In the genomic region with DNA sequence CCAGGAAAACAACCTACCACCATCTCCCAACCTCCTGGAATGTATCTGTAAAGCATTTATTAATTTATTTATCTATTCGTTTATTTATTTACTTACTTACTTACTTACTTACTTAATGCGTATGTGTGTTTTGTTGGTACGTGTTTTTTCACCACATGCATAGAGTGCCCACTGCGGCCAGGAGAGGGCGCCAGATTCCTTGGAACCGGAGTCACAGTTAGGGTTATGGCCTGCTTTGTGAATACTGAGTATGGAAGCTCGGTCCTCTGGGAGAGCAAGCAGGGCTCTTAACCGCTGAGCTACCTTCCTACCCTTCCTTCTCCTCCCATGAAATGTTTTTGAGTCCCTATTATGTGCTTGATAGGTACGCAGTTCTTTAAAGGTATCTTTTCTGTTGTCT, we compare ENCODE assay signal across 8 mouse cellular contexts. TPM values are rescaled to one million over a fixed set of nuclear protein-coding genes. Genes with fewer than 3 reads are reported as not detected.
A peak's percentile ranks its signal among the peaks of the same experiment; 100 is the strongest.
DNase-seq lines count a peak whose midpoint lies in the region; ATAC-seq and TF ChIP-seq lines count a peak whose summit lies in the region.

No protein-coding gene starts in this region.

- TF ChIP-seq CTCF in embryonic fibroblast, embryonic 13.5 days (IDR thresholded peaks at IDR 0.05; ENCODE audit: borderline replicate concordance, insufficient read depth, low read length), result peak; percentile 62

- peak; percentile 68 for DNase-seq in liver
- peak; percentile 89 to 92 for DNase-seq in adrenal gland, postnatal 36 days
- peak; percentile 84 for DNase-seq in kidney, adult 18-20 months
- peak; percentile 75 for DNase-seq in ovary, postnatal 36 days (ENCODE audit: low spot score)
- peak; percentile 85 for DNase-seq in urinary bladder, postnatal 14 days (ENCODE audit: low spot score)

- peaks cover 16% of the 10 kb centered on the region; the same call in 1 of the 2 replicates for H3K4me1 ChIP-seq in liver, embryonic 12.5 days
- no peaks in the 10 kb centered on the region; the same call in 1 of the 2 replicates for H3K4me1 ChIP-seq in embryonic fibroblast, embryonic 13.5 days (ENCODE audit: control insufficient read depth, insufficient read depth, low read length)
- peaks cover 3% of the 10 kb centered on the region for H3K4me1 ChIP-seq in limb, embryonic 13.5 days

- no peak overlapping the region for H3K4me3 ChIP-seq in liver, embryonic 12.5 days
- no peak overlapping the region for H3K4me3 ChIP-seq in embryonic fibroblast, embryonic 13.5 days (ENCODE audit: insufficient read depth, low read length)
- H3K4me3 ChIP-seq in limb, embryonic 13.5 days, result no peak overlapping the region

- H3K9ac ChIP-seq in liver, embryonic 12.5 days, result no peak overlapping the region
- H3K9ac ChIP-seq in limb, embryonic 13.5 days, result no peak overlapping the region

- ATAC-seq in liver, embryonic 12.5 days, result no peak
- ATAC-seq in limb, embryonic 13.5 days (ENCODE audit: low FRiP score, low read depth), result 0 out of 2 replicates have a peak, but pooled peaks have one; percentile 28

- WGBS in liver, embryonic 12.5 days (ENCODE audit: insufficient replicate concordance), result 19% methylated on average over 9 of the region's 9 CpGs
- 25% methylated on average over 9 of the region's 9 CpGs for WGBS in limb, embryonic 13.5 days

- H3K4me2 ChIP-seq in liver, embryonic 12.5 days, result no peak overlapping the region
- H3K4me2 ChIP-seq in limb, embryonic 13.5 days (replicated peaks), result no peak overlapping the region

- peaks cover 12% of the 10 kb centered on the region; the same call in 1 of the 2 replicates for H3K27me3 ChIP-seq in liver, embryonic 12.5 days (replicated peaks)
- H3K27me3 ChIP-seq in limb, embryonic 13.5 days, result no peaks in the 10 kb centered on the region

- no peaks in the 10 kb centered on the region for H3K36me3 ChIP-seq in liver, embryonic 12.5 days
- H3K36me3 ChIP-seq in limb, embryonic 13.5 days, result no peaks in the 10 kb centered on the region

- no peak for TF ChIP-seq POLR2A in embryonic fibroblast, embryonic 13.5 days (IDR thresholded peaks at IDR 0.05; ENCODE audit: low read depth, low read length)

- H3K27ac ChIP-seq in liver, embryonic 12.5 days, result no peak overlapping the region
- no peak overlapping the region for H3K27ac ChIP-seq in embryonic fibroblast, embryonic 13.5 days (ENCODE audit: insufficient read depth, low read length)
- no peak overlapping the region for H3K27ac ChIP-seq in limb, embryonic 13.5 days

- no peaks in the 10 kb centered on the region for H3K9me3 ChIP-seq in liver, embryonic 12.5 days (replicated peaks)
- H3K9me3 ChIP-seq in limb, embryonic 13.5 days, result no peaks in the 10 kb centered on the region

RNA-seq across cellular contexts. Expression of a gene that starts 3.3 kb away (rescaled TPM):
- polyA plus RNA-seq in liver, embryonic 12.5 days (2016; fragmentation: Nextera tagmentation; extraction: Ambion mirVana), result not detected in 2 replicates
- under 1 TPM; 0.16 to 0.20 TPM for total RNA-seq in adrenal gland, postnatal 36 days (2021)
- polyA plus RNA-seq in embryonic fibroblast, embryonic 13.5 days (2011; ENCODE audit: insufficient read length, low read depth, missing spikeins), result not detected in 2 replicates
- not detected in 2 replicates for polyA plus RNA-seq in limb, embryonic 13.5 days (2015; fragmentation: Nextera tagmentation; extraction: Ambion mirVana)

RNA-seq across cellular contexts. Expression of a gene that starts 3.8 kb away (rescaled TPM):
- 3.9 and 4.0 TPM in 2 replicates for polyA plus RNA-seq in liver, embryonic 12.5 days (2016; fragmentation: Nextera tagmentation; extraction: Ambion mirVana)
- 10 to 100 TPM; 94.4 to 98.7 TPM for total RNA-seq in adrenal gland, postnatal 36 days (2021)
- polyA plus RNA-seq in embryonic fibroblast, embryonic 13.5 days (2011; ENCODE audit: insufficient read length, low read depth, missing spikeins), result 19.9 and 24.3 TPM in 2 replicates
- 26.8 and 27.1 TPM in 2 replicates for polyA plus RNA-seq in limb, embryonic 13.5 days (2015; fragmentation: Nextera tagmentation; extraction: Ambion mirVana)

RNA-seq across cellular contexts. Expression of a gene that starts 46.7 kb away (rescaled TPM):
- polyA plus RNA-seq in liver, embryonic 12.5 days (2016; fragmentation: Nextera tagmentation; extraction: Ambion mirVana), result not detected in 2 replicates
- total RNA-seq in adrenal gland, postnatal 36 days (2021), result not detected
- polyA plus RNA-seq in embryonic fibroblast, embryonic 13.5 days (2011; ENCODE audit: insufficient read length, low read depth, missing spikeins), result not detected in 2 replicates
- 0.06 and 0.10 TPM in 2 replicates for polyA plus RNA-seq in limb, embryonic 13.5 days (2015; fragmentation: Nextera tagmentation; extraction: Ambion mirVana)
